Mouse (Mus musculus): ENCODE results near the gene Tbc1d23.

- TF ChIP-seq CTCF (IDR thresholded peaks at IDR 0.05) = no peak
- TF ChIP-seq EP300 (IDR thresholded peaks at IDR 0.05) = no peak
These were observed 55.0 kb downstream of the Tbc1d23 start for GRCm38 (mm10) chr16:57176276-57176675.
